Mouse (Mus musculus): ENCODE measurements around the gene Lgals8. TPM values are rescaled to one million over a fixed set of nuclear protein-coding genes. Genes with fewer than 3 reads are reported as not detected.

Lgals8 gene
- polyA plus RNA-seq (2016; fragmentation: Nextera tagmentation; extraction: Ambion mirVana): 14.8 and 15.8 TPM in 2 replicates

DNA sequence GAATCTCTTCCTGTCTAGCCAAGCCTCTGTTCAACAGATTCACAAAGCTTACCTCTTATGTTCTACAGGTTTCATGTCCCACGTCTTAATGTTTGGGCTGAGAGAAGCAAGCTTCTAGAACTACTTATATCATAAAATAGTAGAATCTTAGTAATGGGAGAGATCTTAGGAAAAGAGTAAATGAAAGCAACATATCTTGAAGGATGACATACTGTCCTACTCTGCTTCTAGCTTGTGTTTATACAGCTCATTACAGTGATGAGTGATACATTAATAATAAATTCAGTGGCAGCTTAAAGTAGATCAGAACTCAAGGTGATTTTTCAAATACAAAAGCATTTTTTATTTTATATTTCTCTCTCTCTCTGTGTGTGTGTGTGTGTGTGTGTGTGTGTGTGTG lies at the start of gene Lgals8:
Lgals8 (minus strand) TSS at position 101 of the 400 bp plus-strand sequence.
- Histone ChIP-seq H3K36me3 (no peaks in the 10 kb centered on the region), H3K4me2 (no peak within 1 kb of the TSS), H3K27me3 (replicated peaks) (no peaks in the 10 kb centered on the region), H3K9ac (no peak within 1 kb of the TSS), H3K4me3 (no peak within 1 kb of the TSS), H3K9me3 (replicated peaks) (no peaks in the 10 kb centered on the region), H3K27ac (peak within 1 kb of the TSS; percentile 26; the same call in 1 of the 2 replicates), H3K4me1 (peaks cover 18% of the 10 kb centered on the region)
- WGBS (ENCODE audit: insufficient replicate concordance): 63% methylated on average over 1 of the region's 1 CpGs
- no peak for ATAC-seq

DNA sequence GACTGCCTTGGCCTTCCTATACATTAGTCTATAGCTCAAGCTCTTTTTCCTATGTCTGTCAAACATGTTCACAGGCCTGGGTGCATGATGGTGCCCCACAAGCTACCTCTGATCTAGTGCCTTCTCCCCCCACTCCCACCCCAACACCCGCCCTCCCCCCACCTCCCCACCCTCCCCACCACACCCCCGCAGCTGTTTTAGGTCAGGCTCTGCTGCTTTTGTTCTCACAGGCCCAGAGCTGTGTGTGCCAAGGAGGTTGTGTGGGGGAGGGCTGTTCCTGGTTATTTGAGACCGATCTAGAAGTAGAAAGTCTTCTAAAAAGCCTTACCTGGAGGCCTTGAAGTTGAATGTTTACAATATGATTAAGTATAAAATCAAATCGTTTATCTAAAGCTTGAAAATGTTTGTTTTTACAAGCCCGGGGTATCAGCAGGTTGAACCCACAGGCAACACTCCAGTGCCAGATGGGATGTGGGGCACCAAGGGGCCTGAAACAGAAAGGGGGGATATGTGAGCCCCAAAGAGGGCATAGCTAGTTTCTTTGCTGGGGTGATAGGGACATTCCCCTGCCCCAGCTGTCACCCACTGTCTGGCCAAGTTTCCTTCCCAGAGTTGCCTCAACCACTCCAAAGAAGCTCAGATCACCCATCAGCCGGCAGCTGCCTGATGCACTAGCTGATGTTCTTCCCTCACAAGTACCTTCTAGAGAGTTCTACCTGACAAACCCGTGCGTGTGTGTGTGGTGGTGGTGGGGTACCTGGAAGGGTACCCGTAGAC lies 46.6 kb upstream of the Lgals8 start:
- no peak for ATAC-seq

DNA sequence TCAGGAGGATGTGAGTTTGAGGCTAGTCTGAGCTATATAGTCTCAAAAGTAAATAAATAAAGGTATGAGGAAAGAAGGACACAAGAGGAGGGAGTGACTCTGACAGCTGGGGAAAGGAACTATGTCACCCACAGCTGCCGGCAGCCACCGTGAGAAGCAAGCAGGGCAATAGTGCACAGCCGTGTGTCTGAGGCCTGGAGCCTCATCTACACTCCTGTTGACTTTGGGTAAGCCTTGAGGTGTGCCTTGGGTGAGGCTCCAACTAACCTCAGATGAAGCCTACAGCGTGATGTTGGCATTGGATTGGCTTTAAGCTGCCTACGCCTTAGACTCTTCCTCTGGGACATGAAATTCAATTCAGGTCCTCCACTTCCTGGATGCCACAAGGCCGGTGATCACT lies 45.3 kb upstream of the Lgals8 start:
- no peaks in the 10 kb centered on the region for H3K9me3 ChIP-seq (replicated peaks)
- no peaks in the 10 kb centered on the region for H3K27me3 ChIP-seq (replicated peaks)
- H3K4me2 ChIP-seq: no peak overlapping the region
- H3K9ac ChIP-seq: no peak overlapping the region
- 68% methylated on average over 6 of the region's 6 CpGs for WGBS (ENCODE audit: insufficient replicate concordance)
- peaks cover 9% of the 10 kb centered on the region for H3K4me1 ChIP-seq
- no peak for ATAC-seq
- H3K36me3 ChIP-seq: no peaks in the 10 kb centered on the region
- no peak overlapping the region for H3K27ac ChIP-seq
- H3K4me3 ChIP-seq: no peak overlapping the region

More for the DNA sequence above, 46.6 kb upstream of the Lgals8 start:
- H3K4me3 ChIP-seq: no peak overlapping the region
- H3K9me3 ChIP-seq (replicated peaks): no peaks in the 10 kb centered on the region
- 63% methylated on average over 9 of the region's 9 CpGs for WGBS (ENCODE audit: insufficient replicate concordance)
- H3K27ac ChIP-seq: no peak overlapping the region
- peaks cover 3% of the 10 kb centered on the region; the same call in 1 of the 2 replicates for H3K27me3 ChIP-seq (replicated peaks)
- H3K4me2 ChIP-seq: no peak overlapping the region
- H3K9ac ChIP-seq: no peak overlapping the region
- H3K4me1 ChIP-seq: no peaks in the 10 kb centered on the region
- H3K36me3 ChIP-seq: no peaks in the 10 kb centered on the region

GRCm38 (mm10) chr13:12507426-12507825 lies 42.7 kb upstream of the Lgals8 start:
- Histone ChIP-seq H3K36me3 (no peaks in the 10 kb centered on the region), H3K4me3 (no peak overlapping the region), H3K4me1 (peaks cover 23% of the 10 kb centered on the region), H3K9me3 (replicated peaks) (no peaks in the 10 kb centered on the region), H3K9ac (no peak overlapping the region), H3K27me3 (replicated peaks) (no peaks in the 10 kb centered on the region), H3K4me2 (no peak overlapping the region), H3K27ac (no peak overlapping the region)
- 62% methylated on average over 6 of the region's 6 CpGs for WGBS (ENCODE audit: insufficient replicate concordance)
- no peak for ATAC-seq

DNA sequence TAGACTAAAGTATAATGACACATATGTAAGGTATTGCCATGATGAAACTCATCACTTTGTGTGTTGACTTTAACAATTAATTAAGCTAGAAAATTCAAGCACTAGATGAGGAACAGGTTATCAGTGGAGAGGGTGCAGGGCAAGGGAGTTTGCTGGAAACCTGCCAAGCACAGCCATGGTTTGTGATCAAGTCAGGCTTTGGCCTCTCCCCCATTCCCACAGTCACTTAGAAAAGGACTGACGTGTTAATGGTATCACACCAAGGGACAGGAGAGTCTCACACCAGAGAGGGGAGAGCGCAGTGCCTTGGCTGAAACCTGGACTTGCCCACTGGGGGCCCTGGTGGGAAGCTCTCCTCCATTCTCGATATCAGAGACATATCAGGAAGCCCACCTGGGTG lies 40.6 kb upstream of the Lgals8 start:
- no peak for ATAC-seq
- WGBS (ENCODE audit: insufficient replicate concordance): 56% methylated on average over 3 of the region's 3 CpGs
- Histone ChIP-seq H3K27me3 (replicated peaks) (no peaks in the 10 kb centered on the region), H3K27ac (no peak overlapping the region), H3K4me3 (no peak overlapping the region), H3K4me1 (peaks cover 27% of the 10 kb centered on the region), H3K9ac (no peak overlapping the region), H3K9me3 (replicated peaks) (no peaks in the 10 kb centered on the region), H3K4me2 (no peak overlapping the region), H3K36me3 (no peaks in the 10 kb centered on the region)

DNA sequence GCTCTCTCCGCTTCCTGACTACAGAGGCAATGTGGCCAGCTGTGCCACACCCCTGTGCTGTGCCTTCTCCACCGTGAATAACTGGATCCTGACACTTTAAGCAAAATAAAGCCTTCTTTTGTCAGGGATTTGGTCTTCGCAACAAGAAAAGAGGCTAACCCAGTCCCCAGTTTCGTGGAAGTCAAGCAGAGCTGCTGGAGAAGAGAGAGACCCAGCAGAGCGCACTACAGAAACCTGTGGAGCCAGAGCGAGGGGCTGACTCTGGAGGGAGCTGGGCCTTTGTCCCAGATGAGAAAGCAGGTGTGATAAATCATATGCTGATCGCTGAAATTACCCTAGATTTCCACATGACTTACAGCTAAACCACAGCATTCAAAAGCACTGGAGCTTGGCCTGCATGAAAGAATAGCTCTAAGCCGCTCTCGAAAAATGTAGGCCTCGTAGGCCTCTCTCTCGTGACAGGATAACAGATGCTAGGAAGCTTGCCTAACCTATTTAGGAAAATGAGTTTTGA lies 38.6 kb upstream of the Lgals8 start:
- H3K4me1 ChIP-seq: peaks cover 27% of the 10 kb centered on the region
- H3K27ac ChIP-seq: no peak overlapping the region
- H3K9me3 ChIP-seq (replicated peaks): no peaks in the 10 kb centered on the region
- H3K36me3 ChIP-seq: no peaks in the 10 kb centered on the region
- H3K9ac ChIP-seq: no peak overlapping the region
- no peak for ATAC-seq
- H3K4me2 ChIP-seq: no peak overlapping the region
- H3K4me3 ChIP-seq: no peak overlapping the region
- H3K27me3 ChIP-seq (replicated peaks): no peaks in the 10 kb centered on the region
- 66% methylated on average over 11 of the region's 11 CpGs for WGBS (ENCODE audit: insufficient replicate concordance)

- Histone ChIP-seq H3K36me3 (no peaks in the 10 kb centered on the region), H3K27ac (no peak overlapping the region), H3K4me3 (no peak overlapping the region), H3K9ac (no peak overlapping the region), H3K4me1 (peaks cover 27% of the 10 kb centered on the region), H3K4me2 (no peak overlapping the region), H3K27me3 (replicated peaks) (no peaks in the 10 kb centered on the region), H3K9me3 (replicated peaks) (no peaks in the 10 kb centered on the region)
- WGBS (ENCODE audit: insufficient replicate concordance): 16% methylated on average over 4 of the region's 4 CpGs
- peak; percentile 82 for ATAC-seq
Measured at GRCm38 (mm10) chr13:12502665-12503237, 38.0 kb upstream of the Lgals8 start.

- ATAC-seq: no peak
- Histone ChIP-seq H3K9ac (no peak overlapping the region), H3K9me3 (replicated peaks) (no peaks in the 10 kb centered on the region), H3K36me3 (no peaks in the 10 kb centered on the region), H3K27ac (no peak overlapping the region), H3K4me3 (no peak overlapping the region), H3K27me3 (replicated peaks) (no peaks in the 10 kb centered on the region), H3K4me2 (no peak overlapping the region), H3K4me1 (peaks cover 15% of the 10 kb centered on the region)
- 70% methylated on average over 7 of the region's 7 CpGs for WGBS (ENCODE audit: insufficient replicate concordance)
Measured at GRCm38 (mm10) chr13:12499107-12499506, 34.4 kb upstream of the Lgals8 start.

DNA sequence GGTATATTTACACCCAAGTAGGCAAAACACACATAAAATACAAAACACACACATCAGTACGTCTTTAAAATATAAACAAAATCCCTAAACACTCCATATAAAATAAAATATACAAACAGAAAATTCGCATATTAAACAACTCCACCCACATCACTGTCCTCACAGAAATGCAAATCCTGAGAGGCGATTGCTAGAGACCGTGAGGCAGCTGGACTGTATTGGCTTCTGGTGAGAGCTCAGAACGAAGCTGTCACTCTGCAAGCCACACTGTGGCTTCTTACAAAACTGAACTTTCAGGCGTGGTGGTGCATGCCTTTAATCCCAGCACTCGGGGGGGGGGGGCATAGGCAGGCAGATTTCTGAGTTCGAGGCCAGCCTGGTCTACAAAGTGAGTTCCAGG lies 33.1 kb upstream of the Lgals8 start:
- 56% methylated on average over 8 of the region's 8 CpGs for WGBS (ENCODE audit: insufficient replicate concordance)
- Histone ChIP-seq H3K4me3 (no peak overlapping the region), H3K27ac (no peak overlapping the region), H3K27me3 (replicated peaks) (no peaks in the 10 kb centered on the region), H3K4me1 (peaks cover 8% of the 10 kb centered on the region), H3K9me3 (replicated peaks) (no peaks in the 10 kb centered on the region), H3K36me3 (no peaks in the 10 kb centered on the region), H3K9ac (no peak overlapping the region), H3K4me2 (no peak overlapping the region)
- ATAC-seq: no peak

DNA sequence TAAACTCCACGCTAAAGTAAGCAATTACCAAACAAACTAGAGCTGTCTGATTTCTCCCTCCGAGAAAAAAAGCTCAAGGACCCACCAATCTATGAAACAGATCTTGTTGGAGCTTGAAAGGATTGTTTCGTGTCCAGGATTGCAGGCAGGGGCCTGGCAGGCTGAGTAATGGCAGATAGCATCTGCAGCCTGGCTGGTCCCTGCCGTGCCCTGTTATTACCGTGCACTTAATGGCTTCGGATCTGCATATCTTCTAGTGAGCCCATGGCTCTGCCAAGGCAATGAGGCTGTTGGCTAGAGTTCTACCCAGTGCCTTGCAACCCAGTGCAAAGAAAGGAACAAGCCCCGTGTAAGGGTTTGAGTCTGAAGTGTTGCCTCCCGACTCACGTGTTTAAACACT lies 30.0 kb upstream of the Lgals8 start:
- WGBS (ENCODE audit: insufficient replicate concordance): 72% methylated on average over 9 of the region's 9 CpGs
- Histone ChIP-seq H3K27me3 (replicated peaks) (no peaks in the 10 kb centered on the region), H3K27ac (no peak overlapping the region), H3K9me3 (replicated peaks) (no peaks in the 10 kb centered on the region), H3K36me3 (no peaks in the 10 kb centered on the region), H3K4me1 (no peaks in the 10 kb centered on the region), H3K4me3 (no peak overlapping the region), H3K4me2 (no peak overlapping the region), H3K9ac (no peak overlapping the region)
- ATAC-seq: no peak

DNA sequence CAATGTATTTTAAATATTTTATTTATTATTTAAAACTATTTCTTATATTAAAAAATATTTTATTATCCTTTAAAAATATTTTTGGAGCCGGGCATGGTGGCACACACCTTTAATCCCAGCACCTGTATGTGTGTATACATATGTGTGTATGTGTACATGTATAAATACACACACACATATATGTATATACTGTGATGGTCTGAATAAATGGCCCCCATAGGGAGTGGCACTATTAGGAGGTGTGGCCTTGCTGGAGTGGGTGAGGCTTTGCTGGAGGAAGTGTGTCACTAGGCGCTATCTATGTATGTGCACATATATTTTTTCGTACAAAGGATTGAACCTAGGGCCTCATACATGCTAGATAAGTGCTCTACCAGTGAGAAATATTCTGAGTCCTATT lies 27.8 kb upstream of the Lgals8 start:
- 0 out of 2 replicates have a peak, but pooled peaks have one; percentile 30 for ATAC-seq
- no peak overlapping the region for H3K4me3 ChIP-seq
- no peaks in the 10 kb centered on the region for H3K27me3 ChIP-seq (replicated peaks)
- H3K36me3 ChIP-seq: no peaks in the 10 kb centered on the region
- no peak overlapping the region for H3K4me2 ChIP-seq
- H3K9me3 ChIP-seq (replicated peaks): no peaks in the 10 kb centered on the region
- WGBS (ENCODE audit: insufficient replicate concordance): 68% methylated on average over 3 of the region's 3 CpGs
- H3K4me1 ChIP-seq: no peaks in the 10 kb centered on the region
- no peak overlapping the region for H3K9ac ChIP-seq
- H3K27ac ChIP-seq: no peak overlapping the region

DNA sequence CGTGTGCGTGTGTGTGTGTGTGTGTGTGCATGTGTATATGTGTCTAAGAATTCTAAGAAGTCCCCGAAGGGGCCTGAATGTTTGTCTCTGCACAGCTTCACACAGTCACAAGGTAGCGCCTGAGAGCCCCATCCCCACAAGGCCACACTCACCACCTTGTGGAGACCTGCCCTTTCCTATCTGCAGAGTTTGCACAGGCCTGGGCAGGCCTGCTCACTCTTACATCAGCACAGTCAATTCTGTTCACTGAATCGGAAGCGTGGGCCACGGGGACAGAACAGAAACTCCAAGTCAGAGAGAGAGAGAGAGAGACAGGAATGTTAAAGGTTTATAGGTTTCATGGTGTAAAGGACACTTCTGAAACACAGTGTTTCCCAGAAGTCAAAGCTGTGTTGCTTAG lies 20.9 kb upstream of the Lgals8 start:
- H3K27ac ChIP-seq: no peak overlapping the region

More for the DNA sequence above, 20.9 kb upstream of the Lgals8 start:
- peak; percentile 44; the same call in 1 of the 2 replicates for ATAC-seq
- WGBS (ENCODE audit: insufficient replicate concordance): 78% methylated on average over 7 of the region's 7 CpGs
- no peaks in the 10 kb centered on the region for H3K36me3 ChIP-seq
- no peaks in the 10 kb centered on the region for H3K27me3 ChIP-seq (replicated peaks)
- H3K4me2 ChIP-seq: no peak overlapping the region
- no peaks in the 10 kb centered on the region for H3K4me1 ChIP-seq
- no peaks in the 10 kb centered on the region for H3K9me3 ChIP-seq (replicated peaks)
- no peak overlapping the region for H3K4me3 ChIP-seq
- no peak overlapping the region for H3K9ac ChIP-seq

Data from liver, embryonic 12.5 days (tissue).